Mouse (Mus musculus) stomach, postnatal 0 days (tissue): ENCODE measurements at regions not wholly inside any gene's neighbourhood (a gene's known extent, or its start where the extent isn't known, plus 50 kb on each side); places are given as distances from the start of the nearest gene placed in this dataset.

Experiments
- ATAC-seq: fragments of 200-750 bp; cut with Nextera tagmentation; 2 replicates; pipeline ENCODE4 v1.8.0; 2017; ENCODE audit not compliant: low FRiP score, low TSS enrichment
- DNase-seq: peaks from one replicate; pipeline ENCODE4 v3.0.0-alpha.2; 2016; ENCODE audit warnings: low spot score
- H3K27ac ChIP-seq: fragments of 300-500 bp; sonication (generic); replicated peaks from 2 replicates; pipeline ENCODE4 v1.5.1; 2014; ENCODE audit warnings: mild to moderate bottlenecking, control low read depth
- H3K27me3 ChIP-seq: fragments of 300-500 bp; sonication (generic); 2 replicates; pipeline ENCODE4 v1.6.1; 2014; ENCODE audit warnings: low read length; ENCODE audit not compliant: control insufficient read depth, insufficient read depth
- H3K36me3 ChIP-seq: fragments of 300-500 bp; sonication (generic); 2 replicates; pipeline ENCODE4 v1.6.1; 2014; ENCODE audit warnings: low read length, mixed read lengths; ENCODE audit not compliant: control insufficient read depth, insufficient read depth
- H3K4me1 ChIP-seq: fragments of 300-500 bp; sonication (generic); replicated peaks from 2 replicates; pipeline ENCODE4 v1.6.1; 2014; ENCODE audit warnings: antibody characterized with exemption; ENCODE audit not compliant: control insufficient read depth, insufficient read depth
- H3K4me2 ChIP-seq: fragments of 300-500 bp; sonication (generic); replicated peaks from 2 replicates; pipeline ENCODE4 v1.6.1; 2014; ENCODE audit warnings: low read depth, mild to moderate bottlenecking, control low read depth, moderate library complexity
- H3K4me3 ChIP-seq: fragments of 300-500 bp; sonication (generic); 2 replicates; pipeline ENCODE4 v1.5.1; 2014; ENCODE audit warnings: low read depth, low read length, control low read depth
- H3K9ac ChIP-seq: fragments of 300-500 bp; sonication (generic); 2 replicates; pipeline ENCODE4 v1.6.1; 2014; ENCODE audit warnings: mild to moderate bottlenecking, low read length, control low read depth, mixed read lengths
- H3K9me3 ChIP-seq: fragments of 300-500 bp; sonication (generic); 2 replicates; pipeline ENCODE4 v1.6.1; 2016; ENCODE audit warnings: low read length; ENCODE audit not compliant: control insufficient read depth
- CTCF ChIP-seq: IDR thresholded peaks from 2 replicates; pipeline ENCODE4 v1.5.1; 2016; ENCODE audit warnings: antibody characterized with exemption, low read depth, mild to moderate bottlenecking, moderate library complexity
- EP300 ChIP-seq: optimal IDR thresholded peaks from 2 replicates; pipeline ENCODE3; 2016; ENCODE audit warnings: antibody characterized with exemption
- WGBS: fragments of 180-500 bp; shearing (Covaris S2); extraction: QIAGEN DNeasy Blood & Tissue Kit; methylation state at CpG from one replicate; pipeline ENCODE4 v1.1.7; 2014; 5-methylcytosine and 5-hydroxymethylcytosine counted together

- Histone ChIP-seq H3K9ac (no peak overlapping the region), H3K27ac (no peak overlapping the region), H3K4me1 (no peaks in the 10 kb centered on the region), H3K27me3 (no peaks in the 10 kb centered on the region), H3K9me3 (no peaks in the 10 kb centered on the region), H3K36me3 (no peaks in the 10 kb centered on the region), H3K4me2 (no peak overlapping the region), H3K4me3 (no peak overlapping the region)
- 31% methylated on average over 2 of the region's 2 CpGs for WGBS
- TF ChIP-seq CTCF (no peak), EP300 (no peak)
- DNase-seq, result no peak
- ATAC-seq, result no peak
Measured at GRCm38 (mm10) chr12:9901948-9902347, 332.0 kb downstream of the Osr1 start.

- no peak overlapping the region for H3K4me2 ChIP-seq
- no peak overlapping the region for H3K9ac ChIP-seq
- H3K36me3 ChIP-seq, result no peaks in the 10 kb centered on the region
- H3K4me1 ChIP-seq, result no peaks in the 10 kb centered on the region
- no peak for TF ChIP-seq EP300
- no peak for TF ChIP-seq CTCF
- no peak overlapping the region for H3K4me3 ChIP-seq
- no peaks in the 10 kb centered on the region for H3K27me3 ChIP-seq
- ATAC-seq (no peak), DNase-seq (no peak)
- no peak overlapping the region for H3K27ac ChIP-seq
- WGBS, result 55% methylated on average over 2 of the region's 2 CpGs
- H3K9me3 ChIP-seq, result no peaks in the 10 kb centered on the region
Measured at GRCm38 (mm10) chr12:9903702-9904231, 333.9 kb downstream of the Osr1 start.

- H3K4me1 ChIP-seq, result no peaks in the 10 kb centered on the region
- no peak for DNase-seq
- H3K36me3 ChIP-seq, result no peaks in the 10 kb centered on the region
Measured at GRCm38 (mm10) chr12:9912333-9912732, 342.4 kb downstream of the Osr1 start.

GRCm38 (mm10) chr12:9915726-9916140, 345.8 kb downstream of the Osr1 start:
- TF ChIP-seq EP300 (no peak), CTCF (no peak)
- no peak overlapping the region for H3K9ac ChIP-seq
- H3K4me1 ChIP-seq, result no peaks in the 10 kb centered on the region
- H3K4me2 ChIP-seq, result no peak overlapping the region
- H3K27ac ChIP-seq, result no peak overlapping the region
- ATAC-seq, result peak; percentile 67; the same call in 1 of the 2 replicates
- no peaks in the 10 kb centered on the region for H3K9me3 ChIP-seq
- 35% methylated on average over 7 of the region's 7 CpGs for WGBS
- no peaks in the 10 kb centered on the region for H3K36me3 ChIP-seq
- DNase-seq, result peak; percentile 37
- H3K4me3 ChIP-seq, result no peak overlapping the region
- no peaks in the 10 kb centered on the region for H3K27me3 ChIP-seq

More at GRCm38 (mm10) chr12:9912333-9912732, 342.4 kb downstream of the Osr1 start:
- no peak overlapping the region for H3K27ac ChIP-seq
- H3K4me2 ChIP-seq, result no peak overlapping the region
- no peaks in the 10 kb centered on the region for H3K9me3 ChIP-seq
- TF ChIP-seq EP300, result no peak
- no peak for TF ChIP-seq CTCF
- no peak overlapping the region for H3K4me3 ChIP-seq
- no peaks in the 10 kb centered on the region for H3K27me3 ChIP-seq
- ATAC-seq, result no peak
- no peak overlapping the region for H3K9ac ChIP-seq

GRCm38 (mm10) chr12:9918026-9918425, 348.1 kb downstream of the Osr1 start:
- Histone ChIP-seq H3K4me1 (no peaks in the 10 kb centered on the region), H3K36me3 (no peaks in the 10 kb centered on the region), H3K9me3 (no peaks in the 10 kb centered on the region), H3K27me3 (no peaks in the 10 kb centered on the region), H3K4me2 (no peak overlapping the region), H3K4me3 (no peak overlapping the region), H3K9ac (no peak overlapping the region), H3K27ac (no peak overlapping the region)
- DNase-seq, result no peak
- no peak for ATAC-seq
- 42% methylated on average over 4 of the region's 4 CpGs for WGBS
- TF ChIP-seq CTCF (no peak), EP300 (no peak)

GRCm38 (mm10) chr12:9919007-9919406, 349.1 kb downstream of the Osr1 start:
- 61% methylated on average over 3 of the region's 3 CpGs for WGBS
- H3K27me3 ChIP-seq, result no peaks in the 10 kb centered on the region
- H3K9me3 ChIP-seq, result no peaks in the 10 kb centered on the region
- H3K27ac ChIP-seq, result no peak overlapping the region
- H3K4me3 ChIP-seq, result no peak overlapping the region
- no peak for ATAC-seq
- no peak for DNase-seq
- TF ChIP-seq EP300, result no peak
- no peak for TF ChIP-seq CTCF
- no peak overlapping the region for H3K4me2 ChIP-seq
- no peaks in the 10 kb centered on the region for H3K4me1 ChIP-seq
- no peaks in the 10 kb centered on the region for H3K36me3 ChIP-seq
- no peak overlapping the region for H3K9ac ChIP-seq
